Mouse (Mus musculus): ENCODE measurements at regions not wholly inside any gene's neighbourhood (a gene's known extent, or its start where the extent isn't known, plus 50 kb on each side); places are given as distances from the start of the nearest gene placed in this dataset.

DNA sequence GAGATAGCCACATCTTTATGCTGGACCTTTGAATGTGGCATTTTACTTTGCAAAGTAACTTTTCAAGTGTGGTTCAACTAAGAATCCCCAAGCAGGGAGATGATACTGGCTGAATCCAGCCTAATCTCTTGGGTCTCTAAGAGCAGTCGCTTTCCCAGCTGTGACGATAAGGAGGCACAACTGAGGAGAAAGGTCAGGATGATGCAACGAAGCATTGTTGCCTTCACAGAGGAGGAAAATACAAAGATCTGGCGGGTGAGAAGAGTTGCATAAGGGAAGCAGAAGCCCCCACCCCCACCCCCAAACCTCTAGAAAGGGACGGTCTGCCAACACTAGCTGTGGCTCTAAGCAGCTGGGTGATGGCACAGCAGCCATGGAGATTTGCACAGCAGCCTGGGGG is 2298.6 kb upstream of the Gm7489 start:
- Histone ChIP-seq H3K27ac (ENCODE audit: insufficient read depth, low read depth, low read length) (no peak overlapping the region), H3K36me3 (ENCODE audit: control insufficient read depth, insufficient read depth, low read length) (no peaks in the 10 kb centered on the region), H3K4me3 (ENCODE audit: low read depth, low read length) (no peak overlapping the region), H3K4me1 (ENCODE audit: control insufficient read depth, insufficient read depth, insufficient read length, low read length) (no peaks in the 10 kb centered on the region), H3K27me3 (ENCODE audit: control insufficient read depth, insufficient read depth, low read length) (no peaks in the 10 kb centered on the region)
- WGBS: 73% methylated on average over 5 of the region's 5 CpGs
- no peak for TF ChIP-seq CTCF (IDR thresholded peaks at IDR 0.05; ENCODE audit: extremely low read depth, insufficient read length, insufficient replicate concordance, low read depth, low read length)
- TF ChIP-seq POLR2A (IDR thresholded peaks at IDR 0.05; ENCODE audit: low read depth, low read length): no peak

DNA sequence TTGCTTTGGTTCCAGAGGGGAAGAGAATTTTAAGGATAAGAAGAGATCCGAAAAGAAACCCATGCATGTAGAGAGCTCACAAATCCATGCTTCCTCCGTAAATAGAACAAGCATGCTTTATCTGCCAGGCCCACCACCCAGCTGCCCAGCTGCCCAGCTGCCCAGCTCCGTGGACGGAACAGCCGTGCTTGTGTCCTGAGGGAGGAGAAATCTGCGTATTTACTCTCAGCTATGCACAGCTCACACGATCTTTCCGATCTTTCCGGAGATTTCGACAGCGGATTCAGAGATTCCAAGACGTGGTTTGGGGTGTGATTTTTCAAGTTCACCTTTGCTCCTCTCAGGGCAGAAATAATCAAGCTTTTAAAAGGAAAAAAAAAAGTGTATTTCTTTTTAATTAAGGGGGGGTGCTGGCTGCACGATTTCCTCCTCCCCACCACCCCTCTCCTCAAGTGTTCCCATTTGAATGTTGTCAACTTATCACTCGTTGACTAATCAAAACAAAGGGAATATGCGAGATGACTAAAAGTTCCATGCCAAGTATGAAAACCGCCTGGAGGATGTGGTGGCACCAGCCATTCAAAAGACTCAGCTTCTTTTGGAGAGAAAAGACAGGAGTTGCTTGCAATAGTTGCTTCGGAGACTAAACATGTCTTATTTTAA is 2293.2 kb upstream of the Gm7489 start:
- Histone ChIP-seq H3K4me3 (ENCODE audit: low read depth, low read length) (no peak overlapping the region), H3K27ac (ENCODE audit: insufficient read depth, low read depth, low read length) (no peak overlapping the region), H3K27me3 (ENCODE audit: control insufficient read depth, insufficient read depth, low read length) (no peaks in the 10 kb centered on the region), H3K4me1 (ENCODE audit: control insufficient read depth, insufficient read depth, insufficient read length, low read length) (no peaks in the 10 kb centered on the region), H3K36me3 (ENCODE audit: control insufficient read depth, insufficient read depth, low read length) (no peaks in the 10 kb centered on the region)
- 53% methylated on average over 17 of the region's 17 CpGs for WGBS
- TF ChIP-seq POLR2A (IDR thresholded peaks at IDR 0.05; ENCODE audit: low read depth, low read length): no peak
- TF ChIP-seq CTCF (IDR thresholded peaks at IDR 0.05; ENCODE audit: extremely low read depth, insufficient read length, insufficient replicate concordance, low read depth, low read length): no peak

DNA sequence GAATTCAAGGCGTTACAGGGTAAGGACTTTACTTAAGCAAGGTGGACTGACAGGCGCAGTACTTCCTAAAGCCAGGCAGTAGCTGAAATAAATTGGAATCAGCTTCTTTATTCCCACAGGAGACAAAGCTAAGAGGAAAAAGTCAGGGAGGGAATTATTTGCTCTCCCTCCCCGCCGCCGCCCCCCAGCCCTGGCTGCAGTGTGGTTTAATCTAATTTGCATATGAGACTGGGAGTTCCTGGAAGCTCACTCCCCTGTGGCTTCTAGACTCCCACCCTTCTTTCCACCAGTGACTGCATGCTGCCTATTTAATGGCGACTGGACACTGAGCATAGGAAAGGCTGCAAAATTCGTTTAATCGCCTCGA is 2292.7 kb upstream of the Gm7489 start:
- no peak overlapping the region for H3K27ac ChIP-seq (ENCODE audit: insufficient read depth, low read depth, low read length)
- no peaks in the 10 kb centered on the region for H3K4me1 ChIP-seq (ENCODE audit: control insufficient read depth, insufficient read depth, insufficient read length, low read length)
- H3K27me3 ChIP-seq (ENCODE audit: control insufficient read depth, insufficient read depth, low read length): no peaks in the 10 kb centered on the region
- TF ChIP-seq CTCF (IDR thresholded peaks at IDR 0.05; ENCODE audit: extremely low read depth, insufficient read length, insufficient replicate concordance, low read depth, low read length) (no peak), POLR2A (IDR thresholded peaks at IDR 0.05; ENCODE audit: low read depth, low read length) (no peak)
- H3K36me3 ChIP-seq (ENCODE audit: control insufficient read depth, insufficient read depth, low read length): no peaks in the 10 kb centered on the region
- WGBS: 47% methylated on average over 9 of the region's 9 CpGs
- no peak overlapping the region for H3K4me3 ChIP-seq (ENCODE audit: low read depth, low read length)

DNA sequence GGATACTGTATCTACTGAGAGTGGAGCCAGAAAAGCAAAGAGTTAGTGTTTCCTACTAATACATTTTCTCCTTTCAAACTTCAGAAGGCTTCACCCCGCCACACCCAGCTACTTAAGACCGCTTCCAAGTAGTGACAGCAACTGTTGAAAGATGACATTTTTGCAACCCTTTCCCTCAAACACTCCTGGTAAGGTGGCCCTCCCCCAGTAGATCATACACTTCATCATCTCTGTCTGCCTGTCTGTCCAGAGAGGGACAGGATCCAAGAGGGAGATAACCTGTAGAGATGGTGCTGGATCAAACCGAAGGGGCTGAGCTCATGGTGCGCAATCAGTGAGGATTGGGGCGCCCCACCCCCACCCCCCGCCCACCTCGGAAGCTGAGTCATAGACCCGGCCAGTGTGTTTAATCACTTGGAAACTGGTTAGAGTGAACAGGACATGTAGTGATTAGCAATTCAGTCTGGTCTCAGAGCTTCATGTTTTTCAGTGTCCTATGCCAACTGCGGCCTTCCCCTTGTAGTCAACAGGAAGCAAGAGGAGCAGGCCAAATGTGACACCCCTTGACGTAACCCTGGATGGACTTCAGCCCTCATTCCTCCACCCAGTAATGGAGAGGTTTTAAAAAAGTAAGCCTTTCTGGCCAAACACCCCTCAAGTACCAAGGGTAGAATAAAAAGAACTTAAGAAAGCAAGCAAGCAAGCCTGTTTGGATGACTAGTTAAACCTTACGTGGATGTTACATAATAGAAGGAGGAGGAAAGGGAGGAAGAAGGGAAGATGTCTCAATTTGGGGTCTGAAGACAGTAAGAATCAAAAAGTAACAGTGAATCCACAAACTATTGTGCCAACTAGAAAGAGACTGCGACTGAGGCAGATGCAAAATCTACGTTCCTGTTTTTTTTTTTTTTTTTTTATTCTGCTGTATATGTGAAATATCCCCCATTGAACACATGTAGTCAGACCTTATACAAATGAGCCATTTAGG is 2291.9 kb upstream of the Gm7489 start:
- TF ChIP-seq POLR2A (IDR thresholded peaks at IDR 0.05; ENCODE audit: low read depth, low read length) (no peak), CTCF (IDR thresholded peaks at IDR 0.05; ENCODE audit: extremely low read depth, insufficient read length, insufficient replicate concordance, low read depth, low read length) (no peak)
- no peak overlapping the region for H3K4me3 ChIP-seq (ENCODE audit: low read depth, low read length)

DNA sequence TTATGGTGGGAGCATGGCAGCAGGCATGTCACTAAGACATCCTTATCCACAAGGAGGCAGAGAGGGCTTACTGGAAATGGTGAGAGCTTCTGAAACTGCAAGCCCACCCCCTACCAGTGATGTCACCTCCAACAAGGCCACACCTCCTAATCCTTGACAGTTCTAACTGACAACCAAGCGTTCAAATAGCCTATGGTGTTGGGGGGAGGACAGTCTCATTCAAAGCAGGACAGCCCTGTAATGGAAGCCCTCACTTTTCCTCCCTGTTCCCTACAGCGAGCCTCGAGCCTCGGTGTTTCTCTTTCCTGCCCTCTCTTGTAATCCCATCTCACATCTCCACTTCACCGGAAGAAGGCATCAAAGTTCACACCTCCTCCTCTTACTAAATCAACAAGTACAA is 2290.6 kb upstream of the Gm7489 start:
- Histone ChIP-seq H3K27ac (ENCODE audit: insufficient read depth, low read depth, low read length) (no peak overlapping the region), H3K36me3 (ENCODE audit: control insufficient read depth, insufficient read depth, low read length) (no peaks in the 10 kb centered on the region), H3K4me1 (ENCODE audit: control insufficient read depth, insufficient read depth, insufficient read length, low read length) (no peaks in the 10 kb centered on the region), H3K27me3 (ENCODE audit: control insufficient read depth, insufficient read depth, low read length) (no peaks in the 10 kb centered on the region), H3K4me3 (ENCODE audit: low read depth, low read length) (no peak overlapping the region)
- no peak for TF ChIP-seq CTCF (IDR thresholded peaks at IDR 0.05; ENCODE audit: extremely low read depth, insufficient read length, insufficient replicate concordance, low read depth, low read length)
- 61% methylated on average over 5 of the region's 5 CpGs for WGBS

More for the DNA sequence above, 2291.9 kb upstream of the Gm7489 start:
- Histone ChIP-seq H3K36me3 (ENCODE audit: control insufficient read depth, insufficient read depth, low read length) (no peaks in the 10 kb centered on the region), H3K4me1 (ENCODE audit: control insufficient read depth, insufficient read depth, insufficient read length, low read length) (no peaks in the 10 kb centered on the region), H3K27me3 (ENCODE audit: control insufficient read depth, insufficient read depth, low read length) (no peaks in the 10 kb centered on the region), H3K27ac (ENCODE audit: insufficient read depth, low read depth, low read length) (no peak overlapping the region)
- WGBS: 69% methylated on average over 13 of the region's 13 CpGs

DNA sequence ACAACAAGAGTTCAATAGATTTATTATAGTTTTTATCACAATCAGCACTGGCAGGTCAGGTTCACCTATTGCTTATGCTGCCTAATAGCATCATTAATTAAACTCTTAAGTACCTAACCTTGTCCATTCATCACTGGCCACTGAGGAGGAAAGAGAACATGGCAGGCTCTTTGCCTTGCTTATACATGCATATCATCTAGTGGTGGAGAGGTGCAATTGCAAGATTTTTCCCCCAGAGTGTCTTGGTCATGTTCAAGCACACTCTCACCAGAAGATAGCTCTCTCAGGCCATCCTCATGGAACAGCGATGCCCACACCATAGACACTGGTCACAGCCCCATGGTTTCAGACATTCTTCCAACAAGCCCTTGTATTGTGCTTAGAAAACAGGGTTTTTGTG is 2289.1 kb upstream of the Gm7489 start:
- WGBS: 74% methylated on average over 1 of the region's 1 CpGs
- no peaks in the 10 kb centered on the region for H3K4me1 ChIP-seq (ENCODE audit: control insufficient read depth, insufficient read depth, insufficient read length, low read length)
- no peak overlapping the region for H3K4me3 ChIP-seq (ENCODE audit: low read depth, low read length)

DNA sequence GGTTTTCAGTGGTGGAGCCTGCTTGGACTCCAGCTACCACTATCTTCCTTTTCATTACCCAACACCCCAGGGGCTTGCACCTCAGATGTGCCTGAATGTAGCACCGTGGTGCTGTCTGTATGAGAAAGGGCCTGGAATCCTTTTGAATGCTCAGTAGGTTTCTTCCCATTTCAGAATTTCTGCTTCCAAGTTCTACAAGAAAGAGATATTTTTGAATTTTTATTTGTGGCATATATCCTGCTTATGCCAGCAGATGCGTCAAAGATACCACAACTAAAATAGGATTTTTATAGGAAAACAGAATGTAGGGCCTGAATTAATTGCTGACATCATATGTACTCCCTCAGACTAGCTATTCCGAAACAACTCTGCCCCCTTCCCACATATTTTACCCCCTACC is 2286.9 kb upstream of the Gm7489 start:
- Histone ChIP-seq H3K4me1 (ENCODE audit: control insufficient read depth, insufficient read depth, insufficient read length, low read length) (no peaks in the 10 kb centered on the region), H3K27ac (ENCODE audit: insufficient read depth, low read depth, low read length) (no peak overlapping the region), H3K36me3 (ENCODE audit: control insufficient read depth, insufficient read depth, low read length) (no peaks in the 10 kb centered on the region), H3K27me3 (ENCODE audit: control insufficient read depth, insufficient read depth, low read length) (no peaks in the 10 kb centered on the region), H3K4me3 (ENCODE audit: low read depth, low read length) (no peak overlapping the region)
- 83% methylated on average over 3 of the region's 3 CpGs for WGBS
- TF ChIP-seq CTCF (IDR thresholded peaks at IDR 0.05; ENCODE audit: extremely low read depth, insufficient read length, insufficient replicate concordance, low read depth, low read length): no peak
- no peak for TF ChIP-seq POLR2A (IDR thresholded peaks at IDR 0.05; ENCODE audit: low read depth, low read length)

More for the DNA sequence above, 2289.1 kb upstream of the Gm7489 start:
- H3K27ac ChIP-seq (ENCODE audit: insufficient read depth, low read depth, low read length): no peak overlapping the region
- H3K27me3 ChIP-seq (ENCODE audit: control insufficient read depth, insufficient read depth, low read length): no peaks in the 10 kb centered on the region
- TF ChIP-seq CTCF (IDR thresholded peaks at IDR 0.05; ENCODE audit: extremely low read depth, insufficient read length, insufficient replicate concordance, low read depth, low read length): no peak
- TF ChIP-seq POLR2A (IDR thresholded peaks at IDR 0.05; ENCODE audit: low read depth, low read length): no peak
- no peaks in the 10 kb centered on the region for H3K36me3 ChIP-seq (ENCODE audit: control insufficient read depth, insufficient read depth, low read length)

Measured in small intestine, adult 2 months (tissue).